Mouse (Mus musculus): Measurements from ENCODE around the gene Npepl1. TPM values are rescaled to one million over a fixed set of nuclear protein-coding genes. Genes with fewer than 3 reads are reported as not detected.
A peak's percentile ranks its signal among the peaks of the same experiment; 100 is the strongest.

Npepl1 gene
- 21.3 and 23.1 TPM in 2 replicates for total RNA-seq (2015)
- 16.7 and 17.0 TPM in 2 replicates for total RNA-seq (2017)

GRCm38 (mm10) chr2:174109991-174110782 is at the start of gene Npepl1:
TSS of gene Npepl1 (plus strand) at chr2:174110349.
- ATAC-seq (ENCODE audit: poor library complexity, severe bottlenecking), result peak; percentile 72

GRCm38 (mm10) chr2:174061219-174061618 is 48.9 kb upstream of the Npepl1 start:
- no peak for ATAC-seq (ENCODE audit: poor library complexity, severe bottlenecking)

DNA sequence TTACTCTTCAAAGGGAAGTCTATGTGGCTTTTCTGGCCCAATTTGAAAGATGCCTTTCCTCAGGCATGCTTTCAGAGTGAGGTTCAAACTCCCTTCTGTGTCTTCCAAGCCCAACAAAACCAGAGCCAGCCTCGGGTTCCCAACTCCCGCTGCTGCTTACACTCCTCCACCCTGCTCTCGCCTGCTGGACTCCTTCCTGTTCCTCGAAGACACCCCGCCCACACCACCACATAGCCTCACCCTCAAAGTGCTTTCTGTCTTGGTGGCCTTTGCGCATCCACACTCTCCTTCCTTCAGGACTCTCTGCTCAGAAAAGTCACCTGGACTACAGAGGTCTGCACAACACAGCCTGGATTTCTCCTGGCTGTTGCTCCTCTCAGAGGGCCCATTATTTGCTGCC is 47.1 kb upstream of the Npepl1 start:
- no peak for ATAC-seq (ENCODE audit: poor library complexity, severe bottlenecking)

DNA sequence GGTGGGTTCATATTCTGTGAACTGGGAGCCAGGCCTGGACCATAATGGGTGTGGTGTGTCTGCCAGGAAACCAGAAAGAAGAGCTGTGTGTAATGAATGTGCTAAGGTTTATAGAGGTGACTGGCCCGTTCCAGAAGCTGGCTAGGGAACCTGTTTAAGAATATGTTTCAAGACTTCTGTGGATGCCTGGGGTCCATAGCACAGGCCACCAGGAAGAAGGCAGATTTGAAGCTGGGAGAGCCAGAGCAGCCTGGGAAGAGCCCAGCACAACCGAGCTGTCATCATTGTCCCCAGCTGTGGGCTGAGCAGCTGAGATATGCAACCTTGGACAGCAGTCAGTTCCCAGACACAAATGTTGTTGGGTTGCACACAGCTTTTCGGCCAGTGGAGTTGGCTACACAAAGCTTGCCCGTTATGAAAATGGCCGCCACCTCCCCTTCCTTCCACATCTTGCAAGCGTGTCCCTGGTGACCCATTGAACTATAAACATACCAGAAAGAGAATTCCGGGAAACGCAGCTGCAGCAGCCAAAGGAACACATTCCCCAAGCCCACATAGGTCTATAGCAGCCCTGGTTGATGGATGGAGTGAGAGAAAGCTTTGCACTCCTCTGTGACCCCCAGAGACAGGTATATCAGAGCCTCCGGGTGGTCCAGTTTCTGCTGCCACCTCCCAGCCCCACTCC is 46.5 kb upstream of the Npepl1 start:
- no peak for ATAC-seq (ENCODE audit: poor library complexity, severe bottlenecking)

- no peak for ATAC-seq (ENCODE audit: poor library complexity, severe bottlenecking)
Observed at GRCm38 (mm10) chr2:174067793-174068419, 42.2 kb upstream of the Npepl1 start.

DNA sequence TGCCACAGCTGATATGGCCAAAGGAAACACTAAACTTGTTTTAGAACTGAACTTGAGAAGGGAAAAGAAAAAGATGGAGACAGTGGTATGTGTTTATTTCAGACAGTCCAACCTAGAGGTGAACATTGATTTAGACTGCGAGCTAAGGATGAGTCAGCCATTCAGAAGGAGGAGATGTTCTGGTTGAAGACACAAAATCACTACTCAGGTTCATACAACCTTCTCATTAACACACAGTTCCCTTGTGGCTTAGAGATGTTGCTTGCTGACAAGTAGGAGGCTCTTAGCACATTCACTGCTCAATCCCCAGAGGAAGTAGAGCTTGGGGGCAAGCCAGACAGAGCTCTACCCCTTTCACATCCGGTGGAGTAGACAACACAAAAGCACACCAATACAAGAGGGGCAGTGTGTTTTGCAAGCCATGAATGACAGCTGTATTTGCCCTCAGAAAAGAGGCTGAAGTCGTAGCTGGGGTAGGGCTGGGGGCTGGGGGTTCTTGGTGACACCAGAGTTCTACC is 40.6 kb upstream of the Npepl1 start:
- ATAC-seq (ENCODE audit: poor library complexity, severe bottlenecking), result peak; percentile 66

GRCm38 (mm10) chr2:174071406-174071805 is 38.7 kb upstream of the Npepl1 start:
- ATAC-seq (ENCODE audit: poor library complexity, severe bottlenecking), result no peak

GRCm38 (mm10) chr2:174073156-174073790 is 36.9 kb upstream of the Npepl1 start:
- no peak for ATAC-seq (ENCODE audit: poor library complexity, severe bottlenecking)

GRCm38 (mm10) chr2:174074621-174075020 is 35.5 kb upstream of the Npepl1 start:
- no peak for ATAC-seq (ENCODE audit: poor library complexity, severe bottlenecking)

DNA sequence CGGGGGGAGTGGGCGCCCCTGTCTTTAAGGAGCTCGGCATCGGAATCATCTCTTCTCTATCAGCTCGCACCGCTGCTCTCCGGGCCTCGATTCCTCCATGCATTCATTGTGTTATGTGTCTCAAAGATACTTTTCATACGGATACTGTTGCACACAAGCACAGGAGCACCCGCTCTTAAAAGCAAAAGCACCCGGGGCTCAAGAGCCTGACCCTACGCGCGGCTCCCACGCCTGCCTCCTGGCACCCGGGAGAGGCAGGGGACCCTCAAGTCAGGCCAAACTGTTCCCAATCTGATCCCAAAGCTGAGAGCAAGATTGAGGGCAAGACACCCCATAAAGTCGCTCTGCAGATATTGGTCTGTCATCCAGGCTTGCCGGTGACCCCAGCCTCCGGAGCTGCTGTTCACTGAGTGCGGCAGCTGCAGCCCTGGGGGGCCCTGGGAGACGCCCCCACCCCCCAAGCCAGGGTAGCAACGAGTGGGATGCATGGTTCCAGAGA is 35.0 kb upstream of the Npepl1 start:
- no peak for ATAC-seq (ENCODE audit: poor library complexity, severe bottlenecking)

GRCm38 (mm10) chr2:174075673-174076432 is 34.3 kb upstream of the Npepl1 start, which contains the start of gene Stx16:
TSS of gene Stx16 (plus strand) at chr2:174076308.
- peak; percentile 77 for ATAC-seq (ENCODE audit: poor library complexity, severe bottlenecking)

DNA sequence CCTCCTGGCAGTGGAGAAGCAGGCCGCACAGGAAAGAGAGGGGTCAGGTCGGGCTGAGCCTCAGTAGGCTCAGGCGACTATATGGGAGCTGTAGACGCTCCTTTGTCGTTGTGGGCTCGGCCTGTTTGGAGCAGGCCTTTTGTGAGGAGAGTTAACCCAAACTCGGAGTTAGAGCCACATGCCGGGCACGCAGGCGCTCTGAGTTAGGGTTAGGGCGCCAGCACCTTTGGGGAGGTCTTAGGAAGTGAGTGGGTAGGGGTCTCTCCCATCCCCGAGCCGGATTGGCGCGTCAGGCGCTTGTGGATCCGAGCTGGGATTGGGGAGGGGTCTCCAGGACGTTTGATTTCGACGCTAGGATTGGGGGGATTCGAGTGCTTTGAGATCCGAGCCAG is 33.7 kb upstream of the Npepl1 start:
- ATAC-seq (ENCODE audit: poor library complexity, severe bottlenecking), result peak; percentile 42; the same call in 1 of the 2 replicates

- ATAC-seq (ENCODE audit: poor library complexity, severe bottlenecking), result peak; percentile 31
Observed at GRCm38 (mm10) chr2:174077004-174077695, 33.0 kb upstream of the Npepl1 start.

DNA sequence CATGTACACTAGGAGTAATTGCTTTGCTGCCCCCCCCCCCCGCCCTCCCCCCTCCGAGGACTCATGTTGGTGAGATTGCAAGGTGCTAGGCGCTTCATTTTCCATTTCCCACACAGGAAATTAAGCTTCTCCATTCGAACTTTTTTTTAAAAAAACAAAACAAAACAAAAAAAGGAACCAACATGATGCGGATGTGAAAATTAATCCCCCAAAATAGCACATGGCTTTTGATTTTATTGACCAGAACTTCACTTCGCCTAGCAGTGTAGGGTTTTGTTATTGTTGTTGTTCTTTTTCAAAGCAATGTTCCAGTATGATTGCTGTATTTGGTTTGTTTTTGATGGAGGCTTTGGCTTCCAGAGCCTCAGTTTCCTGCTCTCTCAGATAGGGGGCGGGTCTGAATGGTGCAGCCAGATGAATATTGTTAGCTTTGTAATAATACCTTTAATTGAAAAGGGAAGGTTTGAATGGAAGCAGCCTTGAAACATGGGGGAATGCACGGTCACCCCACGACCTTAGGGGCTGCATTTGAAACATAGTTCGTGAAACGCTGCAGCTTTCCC is 32.3 kb upstream of the Npepl1 start:
- peak; percentile 6 for ATAC-seq (ENCODE audit: poor library complexity, severe bottlenecking)

DNA sequence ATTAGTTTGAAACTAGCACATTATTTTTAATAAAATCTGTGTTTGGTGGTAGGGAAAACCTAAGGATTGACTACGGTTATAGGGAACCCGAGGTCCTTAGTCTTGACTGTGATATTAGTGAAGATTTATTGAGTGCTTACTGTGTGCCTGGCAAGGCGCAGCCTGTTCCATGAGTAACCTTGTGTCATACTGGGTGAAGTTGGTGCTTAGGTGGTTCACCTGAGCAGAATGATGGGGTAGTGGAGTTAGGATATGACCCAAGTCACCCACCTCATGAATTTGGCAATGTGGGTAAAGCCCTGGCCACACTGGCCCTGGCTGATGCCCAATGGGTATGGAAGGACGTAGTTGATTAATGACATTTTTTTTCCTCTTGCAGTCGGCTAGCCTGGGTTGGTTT is 28.3 kb upstream of the Npepl1 start:
- ATAC-seq (ENCODE audit: poor library complexity, severe bottlenecking), result no peak

DNA sequence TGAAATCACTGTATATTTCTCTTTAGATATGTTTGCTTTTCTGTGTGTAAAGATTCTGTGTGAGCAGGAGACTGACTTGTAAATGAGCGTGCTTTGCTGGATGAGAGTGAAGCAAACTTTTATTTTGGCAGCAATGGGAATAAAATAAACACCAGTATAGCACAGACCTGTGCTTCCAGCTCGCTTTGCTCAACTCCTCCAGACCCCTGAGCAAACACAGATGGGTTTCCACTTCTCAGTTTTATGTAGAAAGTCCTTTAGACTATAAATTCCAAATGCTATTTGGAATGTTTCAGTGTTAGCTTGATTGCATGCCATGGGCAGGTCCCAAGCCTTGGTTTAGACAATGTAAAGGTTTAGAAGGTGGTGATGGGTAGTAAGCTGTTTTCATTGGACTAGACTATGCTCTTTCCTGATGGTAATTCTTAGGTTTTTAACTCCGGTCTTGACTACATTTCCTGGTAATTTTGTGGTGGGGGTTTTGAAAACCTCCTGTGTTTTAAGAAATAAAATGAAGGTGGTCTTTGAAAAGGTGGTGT is 27.7 kb upstream of the Npepl1 start:
- no peak for ATAC-seq (ENCODE audit: poor library complexity, severe bottlenecking)

DNA sequence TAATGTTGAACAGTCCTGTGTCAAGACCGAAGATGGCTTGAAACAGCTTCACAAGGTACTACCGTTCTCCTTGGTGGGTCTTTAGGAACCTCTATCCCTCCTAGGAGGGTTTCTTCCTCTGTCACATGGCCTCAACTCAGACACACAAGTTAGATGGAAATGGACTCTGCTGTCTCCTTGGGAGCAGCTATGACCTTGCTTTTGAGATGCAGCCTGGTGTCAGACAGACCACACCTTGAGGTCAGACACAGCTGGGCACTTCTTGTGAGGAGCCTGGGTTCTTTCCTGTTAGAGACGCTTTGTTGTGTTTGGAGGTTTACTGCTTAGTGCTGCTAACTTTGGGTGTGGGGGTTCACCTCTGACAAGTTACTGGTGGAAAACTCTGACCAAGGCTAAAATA is 15.1 kb upstream of the Npepl1 start:
- ATAC-seq (ENCODE audit: poor library complexity, severe bottlenecking), result no peak

DNA sequence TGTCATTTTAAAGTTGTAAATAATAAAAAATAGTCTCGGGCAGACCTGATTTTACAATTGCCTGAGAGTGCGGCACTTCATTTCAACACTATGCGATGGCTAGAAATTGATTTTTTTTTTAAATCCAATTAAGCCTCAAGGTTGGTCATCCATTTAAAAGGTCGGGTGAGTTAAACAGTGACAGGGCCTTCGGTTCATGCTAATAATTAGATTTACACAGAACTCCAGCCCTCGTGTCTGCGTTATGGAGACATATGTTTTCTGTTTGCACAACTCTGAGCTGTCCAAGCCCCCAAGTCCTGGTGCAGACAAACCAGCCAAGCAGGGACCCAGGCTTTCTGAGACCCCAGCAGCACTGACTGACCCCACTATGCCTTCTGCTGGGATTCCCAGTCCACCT is 7.8 kb upstream of the Npepl1 start:
- no peak for ATAC-seq (ENCODE audit: poor library complexity, severe bottlenecking)

DNA sequence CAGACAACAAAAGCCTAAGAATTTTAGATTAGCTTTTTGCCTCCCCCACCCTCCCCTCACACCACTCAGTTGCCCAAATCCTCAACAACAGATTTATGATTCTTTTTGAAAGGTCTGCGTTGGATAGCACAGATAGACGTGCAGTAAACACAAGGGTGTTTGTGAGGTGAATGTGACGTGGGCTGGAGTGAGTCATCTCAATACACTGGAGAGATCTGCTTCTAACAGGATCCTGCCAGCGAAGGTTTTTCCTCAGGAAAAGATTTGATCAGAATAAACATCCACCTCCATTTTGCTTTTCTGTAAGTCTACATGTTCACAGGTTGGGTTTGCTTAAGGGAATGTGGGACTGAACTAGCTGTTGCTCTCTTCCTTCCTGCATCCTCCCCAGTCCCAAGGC is 6.6 kb upstream of the Npepl1 start:
- no peak for ATAC-seq (ENCODE audit: poor library complexity, severe bottlenecking)

Data from megakaryocyte, adult 5-6 weeks (primary cell).